Mouse (Mus musculus): Measurements from ENCODE around the gene Cep112.

Gene Cep112

GRCm38 (mm10) chr11:108424889-108425591 lies at the start of gene Cep112:
Gene Cep112, plus strand, starts transcription at chr11:108425192.
- DNase-seq (ENCODE audit: low spot score) = peak; percentile 98

GRCm38 (mm10) chr11:108376815-108377214 lies 48.2 kb upstream of the Cep112 start:
- DNase-seq (ENCODE audit: low spot score) = no peak

GRCm38 (mm10) chr11:108377680-108378362 lies 47.2 kb upstream of the Cep112 start:
- DNase-seq (ENCODE audit: low spot score) = peak; percentile 85

- DNase-seq (ENCODE audit: low spot score) = no peak
Measured at GRCm38 (mm10) chr11:108378363-108378751, 46.6 kb upstream of the Cep112 start.

GRCm38 (mm10) chr11:108382664-108383063 lies 42.3 kb upstream of the Cep112 start:
- no peak for DNase-seq (ENCODE audit: low spot score)

GRCm38 (mm10) chr11:108384920-108385665 lies 39.9 kb upstream of the Cep112 start:
- no peak for DNase-seq (ENCODE audit: low spot score)

GRCm38 (mm10) chr11:108385666-108386024 lies 39.3 kb upstream of the Cep112 start:
- no peak for DNase-seq (ENCODE audit: low spot score)

- DNase-seq (ENCODE audit: low spot score) = no peak
Measured at GRCm38 (mm10) chr11:108395061-108395460, 29.9 kb upstream of the Cep112 start.

- DNase-seq (ENCODE audit: low spot score) = no peak
Measured at GRCm38 (mm10) chr11:108396076-108396829, 28.7 kb upstream of the Cep112 start.

- no peak for DNase-seq (ENCODE audit: low spot score)
Measured at GRCm38 (mm10) chr11:108409876-108410644, 14.9 kb upstream of the Cep112 start.

GRCm38 (mm10) chr11:108416360-108416759 lies 8.6 kb upstream of the Cep112 start:
- no peak for DNase-seq (ENCODE audit: low spot score)

GRCm38 (mm10) chr11:108418540-108418939 lies 6.5 kb upstream of the Cep112 start:
- no peak for DNase-seq (ENCODE audit: low spot score)

GRCm38 (mm10) chr11:108419242-108419641 lies 5.8 kb upstream of the Cep112 start:
- DNase-seq (ENCODE audit: low spot score) = no peak

GRCm38 (mm10) chr11:108420751-108421150 lies 4.2 kb upstream of the Cep112 start:
- DNase-seq (ENCODE audit: low spot score) = no peak

- DNase-seq (ENCODE audit: low spot score) = no peak
Measured at GRCm38 (mm10) chr11:108423221-108423620, 1.8 kb upstream of the Cep112 start.

- DNase-seq (ENCODE audit: low spot score) = no peak
Measured at GRCm38 (mm10) chr11:108424111-108424510, 881 bp upstream of the Cep112 start.

- DNase-seq (ENCODE audit: low spot score) = no peak
Measured at GRCm38 (mm10) chr11:108425592-108425921, 565 bp downstream of the Cep112 start.

- no peak for DNase-seq (ENCODE audit: low spot score)
Measured at GRCm38 (mm10) chr11:108426086-108426485, 1.1 kb downstream of the Cep112 start.

- no peak for DNase-seq (ENCODE audit: low spot score)
Measured at GRCm38 (mm10) chr11:108427191-108427590, 2.2 kb downstream of the Cep112 start.

GRCm38 (mm10) chr11:108429076-108429475 lies 4.1 kb downstream of the Cep112 start:
- no peak for DNase-seq (ENCODE audit: low spot score)

- no peak for DNase-seq (ENCODE audit: low spot score)
Measured at GRCm38 (mm10) chr11:108443893-108444563, 19.0 kb downstream of the Cep112 start.

All from testis, postnatal 10 days (tissue).